8 mouse cellular contexts compared by ENCODE assay signal in the genomic region with DNA sequence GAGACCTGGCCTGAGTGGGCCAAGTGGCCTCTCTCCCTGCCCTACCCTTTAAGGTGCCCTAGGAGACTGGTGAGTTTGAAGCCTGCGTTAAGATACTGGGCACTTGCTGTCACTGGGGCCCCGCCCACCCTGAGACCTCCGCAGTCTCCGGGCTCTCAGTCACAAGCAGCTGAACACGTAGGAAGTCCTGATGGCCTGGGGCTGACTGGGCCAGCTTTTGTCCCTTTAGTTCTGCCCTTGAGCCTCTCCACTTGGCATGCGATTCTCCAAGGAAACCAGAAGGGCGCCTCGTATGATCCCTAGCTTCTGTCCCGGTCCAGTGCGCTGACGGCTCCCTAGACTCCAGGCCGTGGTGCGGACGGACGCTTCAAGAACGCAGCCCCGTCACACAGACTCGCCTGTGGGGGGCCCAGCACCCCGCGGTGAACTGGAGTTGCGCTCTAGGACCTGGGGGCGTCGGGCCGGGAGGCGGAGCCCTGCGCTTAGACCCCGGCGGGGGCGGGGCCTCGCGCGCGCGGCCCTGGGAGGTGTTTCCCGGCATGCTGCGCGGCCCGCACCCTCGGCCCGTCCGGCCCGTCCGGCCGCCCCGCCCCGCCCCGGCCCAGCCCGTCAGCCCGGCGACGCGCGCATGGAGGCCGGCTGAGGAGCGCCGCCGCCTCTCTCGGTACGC. TPM values are rescaled to one million over a fixed set of nuclear protein-coding genes. Genes with fewer than 3 reads are reported as not detected.
DNase-seq lines count a peak whose midpoint lies in the region; ATAC-seq lines count a peak whose summit lies in the region.

No protein-coding gene starts in this region.

- H3K4me2 ChIP-seq in hindbrain, embryonic 16.5 days (ENCODE audit: low read length) = peak overlapping the region; percentile 65

- H3K4me1 ChIP-seq in hindbrain, embryonic 16.5 days (ENCODE audit: control insufficient read depth, insufficient read depth, low read depth, low read length) = peaks cover 28% of the 10 kb centered on the region
- H3K4me1 ChIP-seq in megakaryocyte, embryonic 14.5 days = peaks cover 64% of the 10 kb centered on the region

- under 1% methylated on average over 40 of the region's 59 CpGs for WGBS in hindbrain, embryonic 16.5 days

- H3K9ac ChIP-seq in hindbrain, embryonic 16.5 days (ENCODE audit: low read depth, low read length) = peak overlapping the region; percentile 96

- H3K27ac ChIP-seq in hindbrain, embryonic 16.5 days (ENCODE audit: low read depth, low read length) = peak overlapping the region; percentile 90

- H3K4me3 ChIP-seq in hindbrain, embryonic 16.5 days (ENCODE audit: low read length) = peak overlapping the region; percentile 89
- peak overlapping the region; percentile 97 for H3K4me3 ChIP-seq in megakaryocyte, embryonic 14.5 days (replicated peaks)

- no peaks in the 10 kb centered on the region for H3K9me3 ChIP-seq in hindbrain, embryonic 16.5 days (ENCODE audit: control insufficient read depth, low read length)
- no peaks in the 10 kb centered on the region for H3K9me3 ChIP-seq in megakaryocyte, embryonic 14.5 days

- ATAC-seq in activated CD4-positive, CD25-positive, alpha-beta regulatory T cell, adult 4 months = peak; percentile 52
- ATAC-seq in hindbrain, embryonic 16.5 days = peak; percentile 93

- DNase-seq in cerebellum, postnatal 4 days (ENCODE audit: low spot score in 2 of 2) = peak; percentile 70 to 89
- peak; percentile 84 for DNase-seq in gastrocnemius, adult 18-20 months (ENCODE audit: low spot score)
- peak; percentile 61 to 81 for DNase-seq in left cerebral cortex, adult 9 months (ENCODE audit: low spot score in 2 of 2)
- DNase-seq in right cerebral cortex, adult 2 months (ENCODE audit: low spot score in 2 of 2) = peak; percentile 73
- peak; percentile 41 for DNase-seq in urinary bladder, postnatal 10 days (ENCODE audit: low spot score)

- no peaks in the 10 kb centered on the region for H3K27me3 ChIP-seq in hindbrain, embryonic 16.5 days (replicated peaks; ENCODE audit: control insufficient read depth, insufficient read depth, low read length)
- peaks cover 31% of the 10 kb centered on the region for H3K27me3 ChIP-seq in megakaryocyte, embryonic 14.5 days (replicated peaks)

- peaks cover 1% of the 10 kb centered on the region; the same call in 1 of the 2 replicates for H3K36me3 ChIP-seq in hindbrain, embryonic 16.5 days (ENCODE audit: control insufficient read depth, insufficient read depth, low read length)
- H3K36me3 ChIP-seq in megakaryocyte, embryonic 14.5 days (replicated peaks; ENCODE audit: low read length) = peaks cover 17% of the 10 kb centered on the region

RNA-seq across cellular contexts. Expression of gene Trabd, which starts 0.7 kb away (rescaled TPM):
- 10 to 100 TPM; 29.5 to 33.9 TPM for polyA plus RNA-seq in activated CD4-positive, CD25-positive, alpha-beta regulatory T cell, adult 4 months (2017; shearing (Covaris generic))
- total RNA-seq in gastrocnemius, adult 18-20 months (2021) = 10 to 100 TPM; 31.6 to 36.1 TPM
- polyA plus RNA-seq in hindbrain, embryonic 16.5 days (2015; fragmentation: Nextera tagmentation; extraction: Ambion mirVana) = 39.2 and 39.5 TPM in 2 replicates
- polyA plus RNA-seq in megakaryocyte, embryonic 14.5 days (2012; ENCODE audit: insufficient read depth, low replicate concordance) = 86.4 and 115 TPM in 2 replicates

RNA-seq across cellular contexts. Expression of gene Selenoo, which starts 13.3 kb away (rescaled TPM):
- polyA plus RNA-seq in activated CD4-positive, CD25-positive, alpha-beta regulatory T cell, adult 4 months (2017; shearing (Covaris generic)) = 1 to 10 TPM; 8.8 to 9.1 TPM
- total RNA-seq in gastrocnemius, adult 18-20 months (2021) = 10 to 100 TPM; 14.7 to 15.5 TPM
- polyA plus RNA-seq in hindbrain, embryonic 16.5 days (2015; fragmentation: Nextera tagmentation; extraction: Ambion mirVana) = 16.4 and 17.9 TPM in 2 replicates
- 3.7 and 8.9 TPM in 2 replicates for polyA plus RNA-seq in megakaryocyte, embryonic 14.5 days (2012; ENCODE audit: insufficient read depth, low replicate concordance)

RNA-seq across cellular contexts. Expression of gene Panx2, which starts 16.1 kb away (rescaled TPM):
- polyA plus RNA-seq in activated CD4-positive, CD25-positive, alpha-beta regulatory T cell, adult 4 months (2017; shearing (Covaris generic)) = not detected
- not detected for total RNA-seq in gastrocnemius, adult 18-20 months (2021)
- 9.5 and 11.9 TPM in 2 replicates for polyA plus RNA-seq in hindbrain, embryonic 16.5 days (2015; fragmentation: Nextera tagmentation; extraction: Ambion mirVana)
- not detected in 2 replicates for polyA plus RNA-seq in megakaryocyte, embryonic 14.5 days (2012; ENCODE audit: insufficient read depth, low replicate concordance)

RNA-seq across cellular contexts. Expression of gene Tubgcp6, which starts 47.3 kb away (rescaled TPM):
- 10 to 100 TPM; 12.6 to 13.2 TPM for polyA plus RNA-seq in activated CD4-positive, CD25-positive, alpha-beta regulatory T cell, adult 4 months (2017; shearing (Covaris generic))
- total RNA-seq in gastrocnemius, adult 18-20 months (2021) = 1 to 10 TPM; 6.9 to 8.4 TPM
- polyA plus RNA-seq in hindbrain, embryonic 16.5 days (2015; fragmentation: Nextera tagmentation; extraction: Ambion mirVana) = 15.2 and 16.4 TPM in 2 replicates
- 12.5 and 18.5 TPM in 2 replicates for polyA plus RNA-seq in megakaryocyte, embryonic 14.5 days (2012; ENCODE audit: insufficient read depth, low replicate concordance)

RNA-seq across cellular contexts. Expression of gene Hdac10, which starts 52.9 kb away (rescaled TPM):
- polyA plus RNA-seq in activated CD4-positive, CD25-positive, alpha-beta regulatory T cell, adult 4 months (2017; shearing (Covaris generic)) = 10 to 100 TPM; 14.3 to 16.1 TPM
- 1 to 10 TPM; 5.7 to 5.9 TPM for total RNA-seq in gastrocnemius, adult 18-20 months (2021)
- 27.3 and 29.2 TPM in 2 replicates for polyA plus RNA-seq in hindbrain, embryonic 16.5 days (2015; fragmentation: Nextera tagmentation; extraction: Ambion mirVana)
- polyA plus RNA-seq in megakaryocyte, embryonic 14.5 days (2012; ENCODE audit: insufficient read depth, low replicate concordance) = 3.8 and 7.9 TPM in 2 replicates

Comparison
In these comparisons a context has a peak if more than half of its experiments do, and no peak if none do; other contexts are left out.
1. Peak in every context shown above with its lines: DNase-seq, ATAC-seq, H3K4me3 ChIP-seq and H3K27ac ChIP-seq.
2. RNA of gene Panx2, which starts 16.1 kb away (polyA plus RNA-seq): 9.5 to 11.9 TPM in hindbrain, embryonic 16.5 days; not detected in activated CD4-positive, CD25-positive, alpha-beta regulatory T cell, adult 4 months and not detected in megakaryocyte, embryonic 14.5 days; every median in the first group is over 10 times any median in the second.